Mouse (Mus musculus) embryo, embryonic 10.5 days (tissue): ENCODE measurements at regions not wholly inside any gene's neighbourhood (a gene's known extent, or its start where the extent isn't known, plus 50 kb on each side); places are given as distances from the start of the nearest gene placed in this dataset.

ENCODE experiments used
- DNase-seq: peaks from one replicate; pipeline ENCODE4 v3.0.0-alpha.2; 2015; ENCODE audit warnings: low spot score

- peak; percentile 24 for DNase-seq
These were observed 106.9 kb upstream of the Tgif2lx2 start for GRCm38 (mm10) chrX:118320123-118320522.

GRCm38 (mm10) chrX:118356888-118357287 is 70.1 kb upstream of the Tgif2lx2 start:
- no peak for DNase-seq
